Mouse (Mus musculus) forebrain, embryonic 15.5 days (tissue): ENCODE measurements around the gene Washc1. TPM values are rescaled to one million over a fixed set of nuclear protein-coding genes. Genes with fewer than 3 reads are reported as not detected.
A peak's percentile ranks its signal among the peaks of the same experiment; 100 is the strongest.
"Not testable (repeated sequence)": the region's sequence is repeated elsewhere in the genome, so short reads cannot be mapped to it uniquely, and the experiment has no call there.

Experiments
- ATAC-seq: fragments of 200-750 bp; cut with Nextera tagmentation; replicated peaks from 2 replicates; pipeline ENCODE4 v1.8.0; 2017; ENCODE audit warnings: mild to moderate bottlenecking, moderate TSS enrichment, moderate library complexity
- H3K27ac ChIP-seq: fragments of 300-500 bp; sonication (generic); replicated peaks from 2 replicates; pipeline ENCODE4 v1.5.1; 2015; ENCODE audit warnings: mild to moderate bottlenecking, inconsistent platforms
- H3K27me3 ChIP-seq: fragments of 300-500 bp; sonication (generic); 2 replicates; pipeline ENCODE4 v1.6.1; 2015; ENCODE audit warnings: inconsistent platforms
- H3K36me3 ChIP-seq: fragments of 300-500 bp; sonication (generic); 2 replicates; pipeline ENCODE4 v1.6.1; 2015; ENCODE audit warnings: mild to moderate bottlenecking, inconsistent platforms
- H3K4me1 ChIP-seq: fragments of 300-500 bp; sonication (generic); 2 replicates; pipeline ENCODE4 v1.6.1; 2015; ENCODE audit warnings: inconsistent platforms
- H3K4me2 ChIP-seq: fragments of 300-500 bp; sonication (generic); replicated peaks from 2 replicates; pipeline ENCODE4 v1.6.1; 2015; ENCODE audit warnings: mild to moderate bottlenecking, inconsistent platforms
- H3K4me3 ChIP-seq: fragments of 300-500 bp; sonication (generic); 2 replicates; pipeline ENCODE4 v1.5.1; 2015; ENCODE audit warnings: mild to moderate bottlenecking, inconsistent platforms
- H3K9ac ChIP-seq: fragments of 300-500 bp; sonication (generic); replicated peaks from 2 replicates; pipeline ENCODE4 v1.6.1; 2015; ENCODE audit warnings: mild to moderate bottlenecking, inconsistent platforms
- H3K9me3 ChIP-seq: fragments of 300-500 bp; sonication (generic); 2 replicates; pipeline ENCODE4 v1.6.1; 2016; ENCODE audit warnings: inconsistent platforms
- WGBS: fragments of 180-500 bp; shearing (Covaris S2); methylation state at CpG from one replicate; pipeline ENCODE4 v1.1.7; 2015; ENCODE audit warnings: mixed read lengths; 5-methylcytosine and 5-hydroxymethylcytosine counted together
- polyA plus RNA-seq: library from polyadenylated mRNA; unstranded; fragments of >200 nt; fragmentation: Nextera tagmentation; extraction: Ambion mirVana; gene quantifications from 2 replicates; pipeline ENCODE4 v1.2.1, GENCODE M21; 2015

Washc1 gene
- polyA plus RNA-seq, 1 experiment from 2014 or later, result 48.5 TPM

DNA sequence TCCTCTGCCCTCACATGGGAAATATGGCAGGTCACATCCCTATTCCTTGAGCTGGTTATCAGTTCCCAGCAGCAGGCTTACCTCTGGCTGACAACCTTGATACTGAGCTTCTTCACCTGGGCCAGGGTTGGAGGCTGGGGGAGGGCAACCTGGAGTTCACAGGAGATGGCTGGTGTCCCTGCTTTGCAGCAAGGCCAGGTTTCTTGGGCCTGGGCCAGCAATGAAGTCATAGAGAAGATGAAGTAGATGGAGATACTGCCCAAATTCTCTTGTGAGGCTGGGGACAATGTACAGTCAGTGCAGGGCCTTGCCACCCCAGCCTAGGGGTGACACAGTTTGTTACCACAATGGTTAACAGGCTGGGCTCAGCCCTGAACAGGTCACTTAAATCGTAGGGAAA lies 9.4 kb downstream of the Washc1 start:
- Histone ChIP-seq H3K9ac (no peak overlapping the region), H3K27me3 (no peaks in the 10 kb centered on the region), H3K4me2 (no peak overlapping the region), H3K27ac (no peak overlapping the region), H3K4me3 (no peak overlapping the region), H3K4me1 (peaks cover 14% of the 10 kb centered on the region), H3K9me3 (no peaks in the 10 kb centered on the region), H3K36me3 (peaks cover 43% of the 10 kb centered on the region)
- no peak for ATAC-seq
- 84% methylated on average over 1 of the region's 1 CpGs for WGBS

DNA sequence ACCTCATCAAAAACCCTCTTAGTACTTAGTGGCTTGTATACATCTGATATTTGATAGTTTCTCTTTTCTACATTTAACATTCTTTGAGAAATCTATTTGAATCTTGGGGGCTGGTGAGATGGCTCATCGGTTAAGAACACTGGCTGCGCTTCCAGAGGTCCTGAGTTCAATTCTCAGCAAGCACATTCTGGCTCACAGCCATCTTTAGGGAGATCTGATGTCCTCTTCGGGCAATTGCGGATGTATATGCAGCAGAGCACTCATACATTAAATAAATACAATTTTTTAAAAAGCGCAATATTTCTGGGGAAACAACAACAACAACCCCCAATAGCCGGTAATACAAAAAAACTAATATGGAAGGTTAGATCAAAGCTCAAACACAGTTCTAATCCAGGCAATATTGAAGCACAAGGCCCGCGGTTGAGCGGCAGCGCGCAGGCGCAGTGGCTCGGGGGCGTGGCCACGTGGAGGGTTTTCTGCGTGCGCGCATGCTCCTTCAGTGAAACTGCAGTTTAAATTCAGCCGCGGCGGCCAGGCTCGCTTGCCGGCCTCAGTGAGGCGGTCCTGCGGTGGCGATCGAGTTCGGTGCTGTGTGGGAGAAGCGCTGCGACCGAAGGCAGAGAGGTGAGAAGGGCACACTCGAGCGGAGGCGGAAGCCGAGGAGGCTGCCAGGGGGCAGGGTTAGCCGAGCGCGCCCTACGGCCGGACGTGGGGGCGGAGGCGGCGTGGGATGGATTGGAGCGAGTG lies 11.9 kb downstream of the Washc1 start, which contains the start of gene Ddx11:
Gene Ddx11, plus strand, starts transcription at position 455 of the 750 bp plus-strand sequence.
- H3K4me3 ChIP-seq, result peak within 1 kb of the TSS; percentile 77
- WGBS, result 6% methylated on average over 45 of the region's 45 CpGs
- peak; percentile 85 for ATAC-seq
- H3K9ac ChIP-seq, result peak within 1 kb of the TSS; percentile 68
- H3K27ac ChIP-seq, result peak within 1 kb of the TSS; percentile 73
- peaks cover 17% of the 10 kb centered on the region for H3K36me3 ChIP-seq
- H3K9me3 ChIP-seq, result no peaks in the 10 kb centered on the region
- no peaks in the 10 kb centered on the region for H3K27me3 ChIP-seq
- peak within 1 kb of the TSS; percentile 54 for H3K4me2 ChIP-seq
- peaks cover 14% of the 10 kb centered on the region for H3K4me1 ChIP-seq

DNA sequence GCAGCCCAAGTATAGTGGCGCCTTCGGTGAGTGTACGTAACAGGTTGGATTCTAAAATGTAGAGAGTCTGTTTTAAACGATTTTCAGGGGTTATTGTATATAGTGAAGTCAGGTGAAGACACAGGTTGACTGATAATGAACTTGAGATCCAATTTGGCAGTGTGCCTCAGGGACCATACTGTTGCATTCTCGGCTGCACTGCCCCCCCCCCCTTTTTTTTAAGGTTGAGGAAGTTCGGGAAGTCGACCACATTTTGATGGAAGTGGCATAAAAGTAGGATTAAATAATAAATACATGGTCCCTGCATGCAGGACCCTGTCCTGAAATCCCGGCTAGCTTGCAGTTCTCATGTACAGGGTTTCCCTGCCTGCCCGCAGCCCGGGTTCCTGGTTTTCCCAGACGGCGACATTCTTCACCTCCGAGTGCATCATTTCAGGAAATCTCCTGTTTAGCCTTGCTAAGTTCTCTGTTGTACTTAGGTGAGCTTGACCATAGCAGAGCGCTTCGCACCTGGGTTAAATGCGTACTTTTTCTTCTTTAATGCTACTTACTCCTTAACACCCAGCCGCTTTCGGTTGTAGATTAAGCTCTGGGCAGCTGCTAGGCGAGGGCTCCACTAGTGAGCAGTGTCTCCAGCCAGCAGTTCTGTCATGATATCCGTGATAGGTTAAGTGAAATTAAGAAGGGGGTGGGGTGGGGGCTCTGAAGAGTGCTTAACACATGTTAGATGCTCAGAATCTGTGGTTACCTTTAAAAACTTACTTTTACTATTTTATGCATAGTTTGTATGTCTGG lies 12.7 kb downstream of the Washc1 start:
- peak; percentile 36 for ATAC-seq
- H3K9ac ChIP-seq, result peak overlapping the region; percentile 68
- 1% methylated on average over 20 of the region's 20 CpGs for WGBS
- H3K4me1 ChIP-seq, result peaks cover 14% of the 10 kb centered on the region
- H3K27ac ChIP-seq, result no peak overlapping the region; the same call in 1 of the 2 replicates
- H3K4me2 ChIP-seq, result peak overlapping the region; percentile 54
- peaks cover 9% of the 10 kb centered on the region for H3K36me3 ChIP-seq
- no peaks in the 10 kb centered on the region for H3K9me3 ChIP-seq
- H3K4me3 ChIP-seq, result peak overlapping the region; percentile 77
- H3K27me3 ChIP-seq, result no peaks in the 10 kb centered on the region

DNA sequence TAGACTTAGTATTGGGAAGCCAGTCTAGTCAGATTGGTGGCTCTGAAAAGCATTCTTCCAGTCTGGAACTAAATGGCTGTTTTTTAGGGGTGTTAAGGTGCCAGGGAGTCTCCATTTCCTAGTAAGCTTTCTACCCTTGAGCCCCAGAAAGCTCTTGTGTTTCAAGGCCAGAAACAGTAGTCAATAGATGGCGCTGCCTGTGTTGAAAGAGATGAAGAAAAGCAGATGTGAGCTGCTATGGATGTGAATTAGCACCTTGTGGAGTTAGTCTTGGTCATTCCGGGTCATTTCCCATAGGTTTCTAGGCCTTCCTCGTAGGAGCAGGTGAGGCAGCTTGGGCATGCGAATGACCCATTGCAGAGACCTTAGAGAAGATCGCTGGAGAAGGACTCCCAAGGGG lies 13.9 kb downstream of the Washc1 start:
- 0 out of 2 replicates have a peak overlapping the region, but pooled peaks have one; percentile 4 for H3K9ac ChIP-seq
- WGBS, result 71% methylated on average over 5 of the region's 5 CpGs
- no peaks in the 10 kb centered on the region for H3K9me3 ChIP-seq
- no peak for ATAC-seq
- H3K4me1 ChIP-seq, result peaks cover 14% of the 10 kb centered on the region
- no peak overlapping the region for H3K4me3 ChIP-seq
- no peaks in the 10 kb centered on the region for H3K27me3 ChIP-seq
- H3K4me2 ChIP-seq, result no peak overlapping the region
- no peaks in the 10 kb centered on the region for H3K36me3 ChIP-seq
- H3K27ac ChIP-seq, result no peak overlapping the region

DNA sequence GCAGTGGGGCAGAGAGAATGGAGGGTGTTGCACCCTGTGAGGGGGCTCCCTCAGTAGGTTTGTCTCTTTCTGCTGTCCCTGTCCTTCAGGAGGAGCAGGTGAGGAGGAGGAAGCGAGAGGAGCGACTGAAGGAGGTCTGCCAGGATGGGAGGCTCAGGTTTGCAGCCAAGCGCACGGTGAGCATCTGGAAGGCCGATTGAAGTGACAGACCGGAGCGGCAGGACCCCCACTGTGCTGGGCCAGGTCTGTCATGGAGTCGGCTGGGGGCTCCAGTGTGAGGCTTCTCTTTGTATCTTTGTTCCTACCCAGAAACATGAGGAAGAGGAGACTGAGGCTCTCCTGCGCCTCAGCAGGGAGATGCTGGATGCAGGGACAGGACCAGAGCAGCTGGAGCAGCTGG lies 19.0 kb downstream of the Washc1 start:
- peaks cover 31% of the 10 kb centered on the region for H3K36me3 ChIP-seq
- no peaks in the 10 kb centered on the region; the same call in 1 of the 2 replicates for H3K4me1 ChIP-seq
- H3K9me3 ChIP-seq, result no peaks in the 10 kb centered on the region
- H3K4me3 ChIP-seq, result no peak overlapping the region
- H3K9ac ChIP-seq, result no peak overlapping the region
- ATAC-seq, result no peak
- no peak overlapping the region for H3K27ac ChIP-seq
- no peak overlapping the region for H3K4me2 ChIP-seq
- no peaks in the 10 kb centered on the region for H3K27me3 ChIP-seq
- 82% methylated on average over 9 of the region's 9 CpGs for WGBS

DNA sequence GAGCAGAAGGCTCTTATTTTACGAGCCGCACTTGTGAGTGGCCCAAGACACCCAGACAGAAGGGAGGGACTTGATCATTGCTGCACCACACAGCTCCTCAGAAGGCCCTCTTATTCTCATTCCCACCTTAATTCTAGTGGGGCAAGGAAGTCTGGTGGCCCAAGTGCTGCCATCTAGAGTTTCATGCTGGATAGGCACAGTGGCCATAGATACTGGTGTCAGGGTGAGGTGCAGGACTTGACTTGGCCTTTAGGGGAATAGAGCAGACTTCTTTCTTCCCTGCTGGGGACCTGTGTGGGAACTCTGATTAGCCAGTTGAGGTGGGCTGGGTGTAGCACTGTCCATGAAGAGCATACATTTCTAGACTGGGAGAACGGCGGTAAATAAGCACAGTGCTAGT lies 19.9 kb downstream of the Washc1 start:
- WGBS, result 95% methylated on average over 4 of the region's 4 CpGs
- Histone ChIP-seq H3K9me3 (no peaks in the 10 kb centered on the region), H3K4me1 (no peaks in the 10 kb centered on the region), H3K9ac (no peak overlapping the region), H3K27ac (no peak overlapping the region), H3K27me3 (no peaks in the 10 kb centered on the region), H3K36me3 (peaks cover 31% of the 10 kb centered on the region), H3K4me3 (no peak overlapping the region), H3K4me2 (no peak overlapping the region)
- no peak for ATAC-seq

DNA sequence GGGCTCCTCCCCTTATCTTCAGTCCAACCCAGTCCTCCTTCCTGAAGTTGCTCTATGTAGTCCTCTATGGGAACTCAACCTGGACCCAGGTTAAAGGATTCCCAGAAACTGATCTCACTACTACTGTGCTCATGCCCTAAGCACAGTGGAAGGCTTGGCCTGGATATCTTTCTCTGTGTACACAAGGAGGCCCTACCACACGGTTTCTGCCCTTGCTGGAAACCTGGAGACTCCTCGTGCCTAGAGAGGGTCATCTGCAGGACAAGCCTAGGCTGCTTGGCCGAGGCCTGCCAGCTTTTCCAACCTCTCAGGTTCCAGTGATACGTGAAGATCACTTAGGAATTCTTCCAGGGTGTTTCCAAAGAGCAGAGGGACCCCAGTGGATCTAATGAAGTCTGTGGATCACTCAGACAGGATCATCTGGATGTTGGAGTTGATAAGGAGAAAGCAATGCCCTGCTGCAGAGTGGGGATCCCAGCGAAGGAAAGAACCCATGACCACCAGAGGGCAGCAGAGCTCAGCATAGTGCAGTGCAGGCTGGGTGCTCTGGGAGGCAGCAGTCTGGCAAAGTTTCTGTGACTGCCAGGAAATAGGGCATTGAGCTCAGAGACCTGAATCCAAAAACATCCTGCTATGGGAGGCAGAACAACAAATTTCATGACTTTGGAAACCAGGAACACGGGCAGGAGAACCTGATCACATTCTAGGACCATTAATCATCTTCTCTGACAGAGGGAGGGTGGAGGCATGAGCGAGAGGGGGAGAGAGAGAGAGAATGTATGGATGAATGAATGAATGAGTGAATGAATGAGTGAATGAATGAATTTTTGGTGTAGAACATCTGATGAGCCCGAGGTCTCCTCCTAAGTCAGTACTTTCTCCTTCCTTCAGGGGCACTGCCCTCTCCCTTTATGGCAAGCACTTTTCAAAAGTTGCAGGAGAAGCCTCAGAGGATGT lies 41.6 kb downstream of the Washc1 start:
- not testable (repeated sequence) for H3K4me2 ChIP-seq, H3K4me3 ChIP-seq, H3K9me3 ChIP-seq, H3K9ac ChIP-seq, H3K4me1 ChIP-seq, H3K27me3 ChIP-seq, H3K27ac ChIP-seq, H3K36me3 ChIP-seq
- ATAC-seq, result peak; percentile 90
- whole genome bisulfite sequencing, result 81% methylated on average over 6 of the region's 8 CpGs

DNA sequence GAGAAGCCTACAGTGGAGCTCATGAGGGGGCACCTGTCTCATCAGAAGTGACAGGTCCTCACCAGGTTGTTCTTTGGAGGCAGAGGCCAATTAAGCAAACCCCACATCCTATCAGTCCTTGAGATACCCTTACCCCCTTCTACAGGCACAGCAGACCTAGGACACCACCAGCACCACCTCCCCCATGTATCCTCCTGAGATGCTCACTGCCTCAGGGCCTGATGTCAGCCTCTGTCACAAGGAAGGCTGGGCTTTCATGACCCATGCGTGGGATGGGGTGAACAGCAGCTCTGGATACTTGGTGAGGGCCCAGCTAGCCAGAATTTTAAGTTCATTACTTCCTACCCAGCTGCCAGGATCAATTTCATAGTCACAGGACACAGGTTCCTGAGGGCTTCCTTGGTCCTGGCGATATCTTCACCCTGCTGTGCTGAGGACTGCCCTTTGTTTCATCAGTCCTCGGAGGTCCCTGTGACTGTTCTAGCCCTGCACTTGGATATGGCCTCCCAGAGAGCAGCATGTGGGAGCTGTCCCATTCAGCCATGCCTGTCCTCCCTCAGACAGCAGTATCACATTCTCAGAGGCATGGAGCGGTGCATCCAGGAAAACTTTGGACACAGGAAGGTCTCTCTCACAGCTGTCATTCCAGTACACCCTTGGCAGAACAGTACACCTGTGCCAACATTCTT lies 42.5 kb downstream of the Washc1 start:
- H3K4me3 ChIP-seq, H3K36me3 ChIP-seq, H3K9me3 ChIP-seq, H3K4me1 ChIP-seq, H3K27ac ChIP-seq, H3K9ac ChIP-seq, ATAC-seq, H3K27me3 ChIP-seq, H3K4me2 ChIP-seq: not testable (repeated sequence)
- WGBS, result 94% methylated on average over 4 of the region's 4 CpGs

DNA sequence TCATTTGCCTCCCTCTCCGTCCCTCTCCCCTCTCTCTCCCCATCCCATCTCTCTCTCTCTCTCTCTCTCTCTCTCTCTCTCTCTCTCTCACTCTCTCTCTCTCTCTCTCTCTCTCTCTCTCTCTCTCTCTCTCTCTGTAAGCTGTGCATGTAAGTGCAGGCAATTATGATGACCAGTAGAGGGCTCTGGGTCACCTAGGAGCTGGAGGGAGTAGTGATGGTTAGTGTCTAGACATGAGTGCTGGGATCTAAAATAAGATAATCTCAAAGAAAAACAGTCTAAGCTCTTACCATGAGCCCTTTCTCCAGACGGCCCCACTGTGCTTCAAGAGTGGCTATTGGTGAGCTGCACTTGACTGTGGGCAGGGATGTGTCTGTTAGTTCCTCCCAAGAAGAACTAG lies 43.5 kb downstream of the Washc1 start:
- Histone ChIP-seq H3K9ac (no peak overlapping the region), H3K4me1 (no peaks in the 10 kb centered on the region), H3K4me2 (no peak overlapping the region), H3K4me3 (no peak overlapping the region), H3K9me3 (no peaks in the 10 kb centered on the region), H3K27ac (no peak overlapping the region), H3K36me3 (0 out of 2 replicates have a peak, but pooled peaks cover under 1% of the 10 kb centered on the region), H3K27me3 (no peaks in the 10 kb centered on the region)
- WGBS, result 76% methylated on average over 2 of the region's 2 CpGs
- ATAC-seq, result no peak

DNA sequence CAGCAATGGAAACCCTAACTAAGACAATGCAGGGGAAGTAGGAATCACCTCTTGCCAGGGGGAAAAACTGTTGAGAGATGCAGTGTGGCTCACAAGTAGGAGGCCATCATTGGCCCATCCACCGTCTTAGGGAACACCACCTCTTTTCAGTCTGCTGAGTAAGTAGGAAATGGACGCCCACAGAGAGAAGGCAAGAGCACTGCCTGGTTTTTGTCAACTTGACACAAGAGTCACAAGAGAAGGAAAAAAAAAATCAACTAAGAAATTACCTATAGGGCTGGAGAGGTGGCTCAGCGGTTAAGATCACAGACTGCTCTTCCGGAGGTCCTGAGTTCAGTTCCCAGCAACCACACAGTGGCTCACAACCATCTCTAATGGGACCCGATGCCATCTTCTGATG lies 46.9 kb downstream of the Washc1 start:
- H3K4me3 ChIP-seq, result no peak overlapping the region
- no peak for ATAC-seq
- H3K4me1 ChIP-seq, result no peaks in the 10 kb centered on the region
- no peaks in the 10 kb centered on the region for H3K9me3 ChIP-seq
- no peak overlapping the region for H3K4me2 ChIP-seq
- H3K36me3 ChIP-seq, result no peaks in the 10 kb centered on the region
- WGBS, result 91% methylated on average over 5 of the region's 5 CpGs
- H3K27me3 ChIP-seq, result no peaks in the 10 kb centered on the region
- no peak overlapping the region for H3K27ac ChIP-seq
- no peak overlapping the region for H3K9ac ChIP-seq

DNA sequence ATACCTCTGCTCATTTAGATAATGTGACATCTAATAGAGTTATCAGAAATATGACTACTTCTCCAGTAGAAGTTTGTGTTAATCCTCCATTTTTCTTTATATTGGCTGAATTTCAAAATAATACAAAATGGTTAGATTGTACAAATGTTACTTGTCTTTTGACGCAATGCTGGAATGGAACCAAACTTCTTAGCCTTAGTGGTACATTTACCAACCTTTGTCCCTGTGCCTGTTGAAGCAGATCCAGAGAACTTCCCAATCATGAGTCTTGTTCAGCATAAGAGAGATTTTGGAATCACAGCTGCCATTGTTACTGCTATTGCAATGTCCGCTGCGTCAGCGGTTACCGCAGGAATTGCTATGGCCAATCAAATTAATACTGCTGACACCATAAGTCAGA lies 55.8 kb downstream of the Washc1 start:
- not testable (repeated sequence) for H3K27me3 ChIP-seq, H3K27ac ChIP-seq, H3K4me3 ChIP-seq, H3K36me3 ChIP-seq, H3K4me1 ChIP-seq, H3K4me2 ChIP-seq, H3K9me3 ChIP-seq, ATAC-seq, H3K9ac ChIP-seq
- WGBS, result 98% methylated on average over 5 of the region's 5 CpGs
